Mouse (Mus musculus) intestine, embryonic 14.5 days (tissue): ENCODE data around the gene Ldah. TPM values are rescaled to one million over a fixed set of nuclear protein-coding genes. Genes with fewer than 3 reads are reported as not detected.
A peak's percentile ranks its signal among the peaks of the same experiment; 100 is the strongest.

Experiments used
- ATAC-seq: fragments of 200-750 bp; cut with Nextera tagmentation; replicated peaks from 2 replicates; pipeline ENCODE4 v1.8.0; 2017; ENCODE audit warnings: low read depth, moderate number of reproducible peaks, moderate TSS enrichment, moderate library complexity; ENCODE audit not compliant: low FRiP score, low TSS enrichment
- DNase-seq: peaks from one replicate; pipeline ENCODE4 v3.0.0-alpha.2; 2018; ENCODE audit warnings: low spot score
- H3K27ac ChIP-seq: fragments of 300-500 bp; sonication (generic); 2 replicates; pipeline ENCODE4 v1.5.1; 2014; ENCODE audit warnings: low read depth, mild to moderate bottlenecking, control low read depth
- H3K27me3 ChIP-seq: fragments of 300-500 bp; sonication (generic); replicated peaks from 2 replicates; pipeline ENCODE4 v1.6.1; 2014; ENCODE audit warnings: low read length, control low read depth; ENCODE audit not compliant: control insufficient read depth, insufficient read depth
- H3K36me3 ChIP-seq: fragments of 300-500 bp; sonication (generic); 2 replicates; pipeline ENCODE4 v1.6.1; 2014; ENCODE audit warnings: low read length, control low read depth; ENCODE audit not compliant: control insufficient read depth, insufficient read depth
- H3K4me1 ChIP-seq: fragments of 300-500 bp; sonication (generic); replicated peaks from 2 replicates; pipeline ENCODE4 v1.6.1; 2014; ENCODE audit warnings: low read length, control low read depth, mixed read lengths; ENCODE audit not compliant: control insufficient read depth, insufficient read depth
- H3K4me2 ChIP-seq: fragments of 300-500 bp; sonication (generic); 2 replicates; pipeline ENCODE4 v1.6.1; 2014; ENCODE audit warnings: low read length
- H3K4me3 ChIP-seq: fragments of 300-500 bp; sonication (generic); 2 replicates; pipeline ENCODE4 v1.5.1; 2014; ENCODE audit warnings: low read depth, low read length, control low read depth, mixed read lengths
- H3K9ac ChIP-seq: fragments of 300-500 bp; sonication (generic); 2 replicates; pipeline ENCODE4 v1.6.1; 2014; ENCODE audit warnings: mild to moderate bottlenecking, low read length
- H3K9me3 ChIP-seq: fragments of 300-500 bp; sonication (generic); 2 replicates; pipeline ENCODE4 v1.6.1; 2016; ENCODE audit warnings: low read length, control low read depth; ENCODE audit not compliant: control insufficient read depth
- WGBS: fragments of 180-500 bp; shearing (Covaris S2); extraction: QIAGEN DNeasy Blood & Tissue Kit; methylation state at CpG from one replicate; pipeline ENCODE4 v1.1.7; 2014; 5-methylcytosine and 5-hydroxymethylcytosine counted together
- polyA plus RNA-seq: library from polyadenylated mRNA; unstranded; fragments of >200 nt; fragmentation: Nextera tagmentation; extraction: Ambion mirVana; gene quantifications from 2 replicates; pipeline ENCODE4 v1.2.1, GENCODE M21; 2014

Ldah gene
- polyA plus RNA-seq, 1 experiment from 2014 or later = 51.2 TPM

GRCm38 (mm10) chr12:8207578-8207977 lies 329 bp upstream of the Ldah start:
- peak; percentile 17; the same call in 1 of the 2 replicates for ATAC-seq

GRCm38 (mm10) chr12:8216392-8217280 lies 8.7 kb downstream of the Ldah start:
- H3K36me3 ChIP-seq = peaks cover 13% of the 10 kb centered on the region
- H3K27me3 ChIP-seq = no peaks in the 10 kb centered on the region
- ATAC-seq (no peak), DNase-seq (no peak)
- H3K27ac ChIP-seq = no peak overlapping the region
- H3K4me1 ChIP-seq = no peaks in the 10 kb centered on the region
- no peak overlapping the region for H3K4me3 ChIP-seq
- no peak overlapping the region for H3K9ac ChIP-seq
- H3K4me2 ChIP-seq = no peak overlapping the region
- no peaks in the 10 kb centered on the region for H3K9me3 ChIP-seq
- 73% methylated on average over 15 of the region's 15 CpGs for WGBS

More at GRCm38 (mm10) chr12:8207578-8207977, 329 bp upstream of the Ldah start:
- H3K9me3 ChIP-seq = no peaks in the 10 kb centered on the region
- no peak for DNase-seq
- 20% methylated on average over 5 of the region's 5 CpGs for WGBS
- H3K36me3 ChIP-seq = no peaks in the 10 kb centered on the region
- H3K4me1 ChIP-seq = no peaks in the 10 kb centered on the region; the same call in 1 of the 2 replicates
- no peaks in the 10 kb centered on the region for H3K27me3 ChIP-seq
- H3K4me2 ChIP-seq = peak overlapping the region; percentile 73
- H3K9ac ChIP-seq = peak overlapping the region; percentile 73
- H3K27ac ChIP-seq = 0 out of 2 replicates have a peak overlapping the region, but pooled peaks have one; percentile 51
- H3K4me3 ChIP-seq = peak overlapping the region; percentile 97

- DNase-seq = no peak
- Histone ChIP-seq H3K27ac (no peak overlapping the region), H3K9me3 (no peaks in the 10 kb centered on the region), H3K9ac (no peak overlapping the region), H3K27me3 (no peaks in the 10 kb centered on the region), H3K4me3 (no peak overlapping the region), H3K4me2 (no peak overlapping the region), H3K4me1 (no peaks in the 10 kb centered on the region), H3K36me3 (peaks cover 33% of the 10 kb centered on the region)
- ATAC-seq = no peak
- WGBS = 86% methylated on average over 6 of the region's 6 CpGs
Measured at GRCm38 (mm10) chr12:8223036-8223435, 15.1 kb downstream of the Ldah start.

GRCm38 (mm10) chr12:8231101-8231500 lies 23.2 kb downstream of the Ldah start:
- H3K27me3 ChIP-seq = no peaks in the 10 kb centered on the region
- no peak overlapping the region for H3K4me2 ChIP-seq
- H3K4me3 ChIP-seq = no peak overlapping the region
- peaks cover 29% of the 10 kb centered on the region for H3K36me3 ChIP-seq
- no peaks in the 10 kb centered on the region for H3K9me3 ChIP-seq
- 96% methylated on average over 3 of the region's 3 CpGs for WGBS
- ATAC-seq (no peak), DNase-seq (no peak)
- no peaks in the 10 kb centered on the region for H3K4me1 ChIP-seq
- H3K27ac ChIP-seq = no peak overlapping the region
- no peak overlapping the region for H3K9ac ChIP-seq

- H3K9ac ChIP-seq = no peak overlapping the region
- H3K4me2 ChIP-seq = no peak overlapping the region
- no peaks in the 10 kb centered on the region for H3K27me3 ChIP-seq
- H3K4me3 ChIP-seq = no peak overlapping the region
- H3K4me1 ChIP-seq = no peaks in the 10 kb centered on the region
- H3K27ac ChIP-seq = no peak overlapping the region
- H3K36me3 ChIP-seq = peaks cover 22% of the 10 kb centered on the region
- DNase-seq = no peak
- no peak for ATAC-seq
- no peaks in the 10 kb centered on the region for H3K9me3 ChIP-seq
- WGBS = 81% methylated on average over 3 of the region's 3 CpGs
Measured at GRCm38 (mm10) chr12:8232679-8233078, 24.8 kb downstream of the Ldah start.

GRCm38 (mm10) chr12:8242181-8242580 lies 34.3 kb downstream of the Ldah start:
- 89% methylated on average over 3 of the region's 3 CpGs for WGBS
- H3K27me3 ChIP-seq = no peaks in the 10 kb centered on the region

GRCm38 (mm10) chr12:8244746-8245145 lies 36.8 kb downstream of the Ldah start:
- no peak for DNase-seq
- no peak overlapping the region for H3K4me2 ChIP-seq
- H3K27ac ChIP-seq = no peak overlapping the region
- no peak overlapping the region for H3K4me3 ChIP-seq
- 33% methylated on average over 4 of the region's 4 CpGs for WGBS
- no peak for ATAC-seq
- no peak overlapping the region for H3K9ac ChIP-seq
- H3K36me3 ChIP-seq = 0 out of 2 replicates have a peak, but pooled peaks cover 8% of the 10 kb centered on the region
- no peaks in the 10 kb centered on the region for H3K27me3 ChIP-seq
- no peaks in the 10 kb centered on the region for H3K4me1 ChIP-seq
- H3K9me3 ChIP-seq = no peaks in the 10 kb centered on the region

More at GRCm38 (mm10) chr12:8242181-8242580, 34.3 kb downstream of the Ldah start:
- no peak overlapping the region for H3K27ac ChIP-seq
- ATAC-seq = no peak
- H3K36me3 ChIP-seq = 0 out of 2 replicates have a peak, but pooled peaks cover 15% of the 10 kb centered on the region
- no peak overlapping the region for H3K4me2 ChIP-seq
- H3K9me3 ChIP-seq = no peaks in the 10 kb centered on the region
- H3K4me3 ChIP-seq = no peak overlapping the region
- H3K4me1 ChIP-seq = no peaks in the 10 kb centered on the region
- DNase-seq = no peak
- no peak overlapping the region for H3K9ac ChIP-seq

- ATAC-seq = no peak
- no peak for DNase-seq
- Histone ChIP-seq H3K9ac (no peak overlapping the region), H3K4me2 (no peak overlapping the region), H3K27me3 (no peaks in the 10 kb centered on the region), H3K4me1 (no peaks in the 10 kb centered on the region), H3K4me3 (no peak overlapping the region), H3K27ac (no peak overlapping the region), H3K9me3 (no peaks in the 10 kb centered on the region), H3K36me3 (no peaks in the 10 kb centered on the region)
- 53% methylated on average over 2 of the region's 2 CpGs for WGBS
Measured at GRCm38 (mm10) chr12:8260297-8260696, 52.4 kb downstream of the Ldah start.
